Mouse (Mus musculus): ENCODE measurements around the gene Helz2. TPM values are rescaled to one million over a fixed set of nuclear protein-coding genes. Genes with fewer than 3 reads are reported as not detected.

Gene Helz2
- polyA plus RNA-seq, 1 experiment from 2014 or later, result 0.26 TPM

GRCm38 (mm10) chr2:181187121-181188000, 54.5 kb downstream of the Helz2 start, which contains the start of gene Ppdpf:
Gene Ppdpf, plus strand, starts transcription at chr2:181187247.
- H3K4me3 ChIP-seq, result peak within 1 kb of the TSS; percentile 72
- peak; percentile 91 for ATAC-seq (ENCODE audit: low FRiP score, low read depth)
- WGBS, result under 1% methylated on average over 64 of the region's 64 CpGs
- peak within 1 kb of the TSS; percentile 96 for H3K27ac ChIP-seq (replicated peaks)
- H3K36me3 ChIP-seq, result peaks cover 6% of the 10 kb centered on the region; the same call in 1 of the 2 replicates
- H3K9ac ChIP-seq, result peak within 1 kb of the TSS; percentile 95
- no peaks in the 10 kb centered on the region for H3K9me3 ChIP-seq
- H3K4me1 ChIP-seq (replicated peaks), result peaks cover 17% of the 10 kb centered on the region
- H3K27me3 ChIP-seq, result no peaks in the 10 kb centered on the region
- peak within 1 kb of the TSS; percentile 69 for H3K4me2 ChIP-seq

GRCm38 (mm10) chr2:181186635-181187034, 55.2 kb downstream of the Helz2 start:
- peak overlapping the region; percentile 72 for H3K4me3 ChIP-seq
- peak overlapping the region; percentile 96 for H3K27ac ChIP-seq (replicated peaks)
- peak overlapping the region; percentile 69 for H3K4me2 ChIP-seq
- WGBS, result 0% methylated on average over 14 of the region's 14 CpGs
- no peaks in the 10 kb centered on the region for H3K9me3 ChIP-seq
- H3K27me3 ChIP-seq, result no peaks in the 10 kb centered on the region
- ATAC-seq (ENCODE audit: low FRiP score, low read depth), result peak; percentile 87
- peak overlapping the region; percentile 95 for H3K9ac ChIP-seq
- H3K4me1 ChIP-seq (replicated peaks), result peaks cover 17% of the 10 kb centered on the region
- H3K36me3 ChIP-seq, result peaks cover 6% of the 10 kb centered on the region; the same call in 1 of the 2 replicates

GRCm38 (mm10) chr2:181180898-181181297, 60.9 kb downstream of the Helz2 start:
- H3K4me1 ChIP-seq (replicated peaks), result no peaks in the 10 kb centered on the region
- H3K27me3 ChIP-seq, result no peaks in the 10 kb centered on the region
- no peak overlapping the region for H3K4me3 ChIP-seq
- H3K27ac ChIP-seq (replicated peaks), result no peak overlapping the region
- no peak overlapping the region for H3K9ac ChIP-seq
- ATAC-seq (ENCODE audit: low FRiP score, low read depth), result no peak
- H3K4me2 ChIP-seq, result no peak overlapping the region
- 84% methylated on average over 6 of the region's 6 CpGs for WGBS
- no peaks in the 10 kb centered on the region for H3K9me3 ChIP-seq
- H3K36me3 ChIP-seq, result no peaks in the 10 kb centered on the region

GRCm38 (mm10) chr2:181178471-181178870, 63.4 kb downstream of the Helz2 start:
- ATAC-seq (ENCODE audit: low FRiP score, low read depth), result no peak

GRCm38 (mm10) chr2:181178015-181178414, 63.8 kb downstream of the Helz2 start:
- H3K4me1 ChIP-seq (replicated peaks), result no peaks in the 10 kb centered on the region
- WGBS, result 72% methylated on average over 3 of the region's 3 CpGs

More at GRCm38 (mm10) chr2:181178471-181178870, 63.4 kb downstream of the Helz2 start:
- Histone ChIP-seq H3K9ac (no peak overlapping the region), H3K27ac (replicated peaks) (no peak overlapping the region), H3K36me3 (no peaks in the 10 kb centered on the region), H3K4me3 (no peak overlapping the region), H3K9me3 (no peaks in the 10 kb centered on the region), H3K27me3 (no peaks in the 10 kb centered on the region), H3K4me2 (no peak overlapping the region), H3K4me1 (replicated peaks) (no peaks in the 10 kb centered on the region)
- 88% methylated on average over 5 of the region's 5 CpGs for WGBS

More at GRCm38 (mm10) chr2:181178015-181178414, 63.8 kb downstream of the Helz2 start:
- no peak for ATAC-seq (ENCODE audit: low FRiP score, low read depth)
- H3K4me3 ChIP-seq, result no peak overlapping the region
- no peak overlapping the region for H3K27ac ChIP-seq (replicated peaks)
- H3K27me3 ChIP-seq, result no peaks in the 10 kb centered on the region
- H3K9ac ChIP-seq, result no peak overlapping the region
- H3K4me2 ChIP-seq, result no peak overlapping the region
- H3K36me3 ChIP-seq, result no peaks in the 10 kb centered on the region
- H3K9me3 ChIP-seq, result no peaks in the 10 kb centered on the region

Other genes with a start within 250 kb of the Helz2 start
- gene Chrna4, start 198.5 kb downstream of the Helz2 start, polyA plus RNA-seq (2015; fragmentation: Nextera tagmentation; extraction: Ambion mirVana), result 40.7 and 42.0 TPM in 2 replicates
- 45.8 and 50.4 TPM in 2 replicates for gene Kcnq2, start 106.7 kb downstream of the Helz2 start, polyA plus RNA-seq (2015; fragmentation: Nextera tagmentation; extraction: Ambion mirVana)
- gene Eef1a2, start 85.0 kb downstream of the Helz2 start, polyA plus RNA-seq (2015; fragmentation: Nextera tagmentation; extraction: Ambion mirVana), result 13.5 and 14.5 TPM in 2 replicates
- 398 and 410 TPM in 2 replicates for gene Ppdpf, start 54.8 kb downstream of the Helz2 start, polyA plus RNA-seq (2015; fragmentation: Nextera tagmentation; extraction: Ambion mirVana)
- not detected in 2 replicates for gene Ptk6, start 39.2 kb downstream of the Helz2 start, polyA plus RNA-seq (2015; fragmentation: Nextera tagmentation; extraction: Ambion mirVana)
- gene Srms, start 28.8 kb downstream of the Helz2 start, polyA plus RNA-seq (2015; fragmentation: Nextera tagmentation; extraction: Ambion mirVana), result 0.18 and 0.20 TPM in 2 replicates
- gene Fndc11, start 22.0 kb downstream of the Helz2 start, polyA plus RNA-seq (2015; fragmentation: Nextera tagmentation; extraction: Ambion mirVana), result 0.14 and 0.26 TPM in 2 replicates
- gene Gmeb2, start 46.0 kb upstream of the Helz2 start, polyA plus RNA-seq (2015; fragmentation: Nextera tagmentation; extraction: Ambion mirVana), result 14.9 and 15.1 TPM in 2 replicates
- gene Stmn3, start 72.5 kb upstream of the Helz2 start, polyA plus RNA-seq (2015; fragmentation: Nextera tagmentation; extraction: Ambion mirVana), result 1,559 and 1,575 TPM in 2 replicates
- 40.6 and 44.4 TPM in 2 replicates for gene Rtel1, start 77.7 kb upstream of the Helz2 start, polyA plus RNA-seq (2015; fragmentation: Nextera tagmentation; extraction: Ambion mirVana)
- gene Zgpat, start 122.9 kb upstream of the Helz2 start, polyA plus RNA-seq (2015; fragmentation: Nextera tagmentation; extraction: Ambion mirVana), result 77.0 and 84.9 TPM in 2 replicates
- 81.2 and 82.7 TPM in 2 replicates for gene Arfrp1, start 123.4 kb upstream of the Helz2 start, polyA plus RNA-seq (2015; fragmentation: Nextera tagmentation; extraction: Ambion mirVana)
- 51.6 and 56.5 TPM in 2 replicates for gene Lime1, start 138.1 kb upstream of the Helz2 start, polyA plus RNA-seq (2015; fragmentation: Nextera tagmentation; extraction: Ambion mirVana)
- 21.4 and 21.6 TPM in 2 replicates for gene Zbtb46, start 217.4 kb upstream of the Helz2 start, polyA plus RNA-seq (2015; fragmentation: Nextera tagmentation; extraction: Ambion mirVana)

Data from hindbrain, embryonic 15.5 days (tissue).